Mouse (Mus musculus) CD4-positive helper T cell, adult 2 months (primary cell): ENCODE data around the gene C9orf72.

Experiments used
- DNase-seq: peaks from one replicate; pipeline ENCODE4 v3.0.0-alpha.2; 2012; ENCODE audit warnings: low read depth, missing footprints, low spot score

C9orf72 gene

GRCm38 (mm10) chr4:35177926-35178645 lies 47.9 kb downstream of the C9orf72 start:
- no peak for DNase-seq

GRCm38 (mm10) chr4:35175566-35175965 lies 50.4 kb downstream of the C9orf72 start:
- DNase-seq = no peak

GRCm38 (mm10) chr4:35173551-35173950 lies 52.4 kb downstream of the C9orf72 start:
- DNase-seq = no peak

GRCm38 (mm10) chr4:35172471-35172870 lies 53.5 kb downstream of the C9orf72 start:
- no peak for DNase-seq

- no peak for DNase-seq
Measured at GRCm38 (mm10) chr4:35169571-35170125, 56.3 kb downstream of the C9orf72 start.

- no peak for DNase-seq
Measured at GRCm38 (mm10) chr4:35167855-35168254, 58.1 kb downstream of the C9orf72 start.

- DNase-seq = no peak
Measured at GRCm38 (mm10) chr4:35165947-35166346, 60.0 kb downstream of the C9orf72 start.

- no peak for DNase-seq
Measured at GRCm38 (mm10) chr4:35165275-35165674, 60.7 kb downstream of the C9orf72 start.

- DNase-seq = no peak
Measured at GRCm38 (mm10) chr4:35157815-35158214, 68.2 kb downstream of the C9orf72 start.

- DNase-seq = peak; percentile 84
Measured at GRCm38 (mm10) chr4:35156751-35157611, 69.0 kb downstream of the C9orf72 start, which contains the start of gene Mob3b. Gene Mob3b (minus strand): TSS chr4:35157484.

- DNase-seq = peak; percentile 72
Measured at GRCm38 (mm10) chr4:35156149-35156611, 69.8 kb downstream of the C9orf72 start.

GRCm38 (mm10) chr4:35155132-35155922 lies 70.6 kb downstream of the C9orf72 start:
- DNase-seq = peak; percentile 53

- DNase-seq = no peak
Measured at GRCm38 (mm10) chr4:35154051-35154450, 71.9 kb downstream of the C9orf72 start.

GRCm38 (mm10) chr4:35151756-35152155 lies 74.2 kb downstream of the C9orf72 start, which contains the start of gene Ifnk:
Gene Ifnk (plus strand): TSS chr4:35152056.
- DNase-seq = no peak

- DNase-seq = no peak
Measured at GRCm38 (mm10) chr4:35150706-35151105, 75.3 kb downstream of the C9orf72 start.

GRCm38 (mm10) chr4:35148326-35148725 lies 77.6 kb downstream of the C9orf72 start:
- no peak for DNase-seq

GRCm38 (mm10) chr4:35146597-35146996 lies 79.4 kb downstream of the C9orf72 start:
- DNase-seq = no peak

- no peak for DNase-seq
Measured at GRCm38 (mm10) chr4:35145726-35146125, 80.2 kb downstream of the C9orf72 start.

GRCm38 (mm10) chr4:35143472-35144102 lies 82.4 kb downstream of the C9orf72 start:
- DNase-seq = no peak
